Mouse (Mus musculus): ENCODE data around the gene Snx11.

The Snx11 gene

DNA sequence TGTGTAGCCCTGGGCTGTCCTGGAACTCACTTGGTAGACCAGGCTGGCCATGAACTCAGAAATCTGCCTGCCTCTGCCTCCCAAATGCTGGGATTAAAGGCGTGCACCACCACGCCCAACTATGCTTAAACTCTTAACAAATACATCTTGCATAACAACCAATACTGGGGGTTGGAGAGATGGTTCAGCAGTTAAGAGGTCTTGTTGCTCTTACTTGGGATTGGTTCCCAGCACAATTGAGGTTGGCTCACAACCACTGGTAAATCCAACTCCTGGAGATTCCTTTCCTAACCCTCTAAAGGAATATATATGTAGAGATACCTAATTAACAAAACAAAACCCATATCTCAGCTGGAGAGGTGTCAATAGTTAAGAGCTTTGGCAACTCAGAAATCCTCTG, 18.7 kb upstream of the Snx11 start:
- WGBS, result 97% methylated on average over 2 of the region's 2 CpGs

DNA sequence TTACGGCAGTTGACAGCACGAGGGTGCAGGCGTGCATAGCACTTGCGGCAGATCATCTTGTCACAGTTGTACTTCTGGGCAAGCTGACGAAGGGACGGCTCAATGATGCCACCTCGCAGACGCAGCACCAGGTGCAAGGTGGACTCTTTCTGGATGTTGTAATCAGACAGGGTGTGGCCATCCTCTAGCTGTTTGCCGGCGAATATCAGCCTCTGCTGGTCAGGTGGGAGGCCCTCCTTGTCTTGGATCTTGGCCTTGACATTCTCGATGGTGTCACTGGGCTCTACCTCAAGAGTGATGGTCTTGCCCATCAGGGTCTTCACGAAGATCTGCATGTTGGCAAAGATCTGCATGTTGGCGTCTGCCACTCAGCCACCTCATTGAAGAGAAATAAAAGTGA, 18.1 kb upstream of the Snx11 start:
- 97% methylated on average over 13 of the region's 13 CpGs for WGBS

GRCm38 (mm10) chr11:96790681-96791080, 13.3 kb upstream of the Snx11 start:
- 23% methylated on average over 1 of the region's 1 CpGs for WGBS

GRCm38 (mm10) chr11:96789990-96790389, 12.6 kb upstream of the Snx11 start:
- 12% methylated on average over 5 of the region's 5 CpGs for WGBS

DNA sequence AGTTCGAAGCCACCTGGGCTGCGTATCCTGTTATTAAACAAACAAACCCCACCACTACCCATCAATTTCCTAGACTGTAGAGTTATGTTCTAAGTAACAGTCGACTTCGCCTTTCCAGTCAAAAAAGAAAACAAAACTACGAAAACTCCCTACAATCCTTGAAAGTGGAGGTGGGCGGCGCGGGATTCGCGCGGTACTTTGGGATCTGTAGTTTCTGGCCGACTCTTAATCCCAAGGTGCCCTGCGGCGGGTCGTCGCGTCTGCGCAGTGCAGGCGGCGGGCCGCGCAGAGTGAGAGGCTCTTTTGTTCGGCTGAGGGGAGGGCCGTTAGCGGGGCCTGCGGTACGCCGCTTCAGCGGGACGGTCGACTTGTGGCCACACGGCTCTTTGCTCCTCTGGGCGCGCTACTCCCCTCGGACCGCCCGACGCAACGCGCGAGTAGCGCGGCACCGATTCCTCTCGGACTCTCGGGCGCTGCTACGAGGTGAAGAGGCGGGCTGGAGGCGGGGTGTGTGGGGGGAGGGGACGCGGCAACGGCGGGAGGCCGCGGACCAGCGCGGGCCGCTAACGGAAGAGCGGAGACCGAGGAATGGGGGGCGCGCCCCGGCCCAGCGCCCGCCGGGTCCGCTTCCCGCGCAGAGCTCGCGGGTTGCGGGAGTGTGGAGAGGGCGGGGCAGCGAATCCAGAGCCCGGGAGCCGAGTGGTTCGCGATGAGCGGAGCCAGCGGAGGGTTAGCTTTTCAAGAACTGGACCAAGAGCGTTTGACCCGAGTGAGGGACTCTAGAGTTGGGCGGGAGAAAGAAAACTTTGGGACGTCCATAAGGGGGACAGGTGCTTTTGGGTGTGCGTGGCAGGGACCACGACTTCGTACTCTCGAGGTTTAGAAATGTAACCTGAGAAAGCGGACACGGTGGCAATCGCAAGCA, 11.8 kb upstream of the Snx11 start, which contains the start of gene Cbx1:
Cbx1 (plus strand) TSS at position 257 of the 925 bp plus-strand sequence.
- 1% methylated on average over 93 of the region's 93 CpGs for WGBS

DNA sequence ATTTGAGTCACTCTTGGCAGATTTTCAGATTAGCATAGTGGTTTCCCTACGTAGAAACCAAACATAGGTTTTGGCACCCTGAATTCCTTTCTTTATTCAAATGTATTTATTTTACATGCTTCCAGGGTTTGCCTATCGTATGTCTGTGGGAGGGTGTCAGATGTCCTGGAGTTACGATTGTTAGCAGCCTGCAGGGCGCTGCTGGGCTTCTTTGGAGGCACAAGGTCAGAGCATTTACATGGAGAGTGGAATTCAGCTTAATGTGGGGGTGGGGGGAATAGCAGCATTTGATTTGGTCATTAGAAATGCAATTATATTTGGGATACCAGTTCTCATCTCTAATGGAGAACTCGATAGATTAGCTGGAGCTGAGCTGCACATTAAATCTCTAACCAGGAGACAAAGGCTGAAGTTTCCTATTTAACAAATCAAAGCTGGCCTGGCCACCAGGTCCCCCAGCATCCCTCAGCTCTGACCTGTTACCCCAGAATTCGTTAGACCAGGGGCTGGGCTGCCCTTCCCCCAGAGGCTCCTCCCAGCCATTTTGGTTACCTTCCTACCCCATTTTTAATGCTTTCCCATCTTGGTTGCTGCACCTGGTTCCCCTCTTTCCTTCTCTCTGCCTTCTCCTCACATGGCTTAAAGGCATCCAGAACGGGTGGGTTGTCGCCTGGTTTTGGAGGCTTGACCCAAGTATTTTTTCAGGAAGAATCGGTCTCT, 9.5 kb upstream of the Snx11 start:
- 48% methylated on average over 9 of the region's 9 CpGs for WGBS

DNA sequence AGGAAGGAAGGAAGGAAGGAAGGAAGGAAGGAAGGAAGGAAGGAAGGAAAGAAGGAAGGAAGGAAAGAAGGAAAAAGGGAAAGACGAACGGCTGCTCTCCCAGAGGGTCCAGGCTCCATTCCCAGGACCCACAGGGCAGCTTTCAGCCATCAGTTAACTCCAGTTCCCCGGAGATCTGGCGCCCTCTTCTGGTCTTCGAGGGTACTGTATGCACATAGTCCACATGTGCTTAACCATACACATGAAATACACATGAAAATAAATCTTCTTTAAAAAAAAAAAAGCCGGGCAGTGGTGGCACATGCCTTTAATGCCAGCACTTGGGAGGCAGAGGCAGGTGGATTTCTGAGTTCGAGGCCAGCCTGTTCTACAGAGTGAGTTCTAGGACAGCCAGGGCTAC, 7.5 kb upstream of the Snx11 start:
- WGBS, result 13% methylated on average over 7 of the region's 7 CpGs

DNA sequence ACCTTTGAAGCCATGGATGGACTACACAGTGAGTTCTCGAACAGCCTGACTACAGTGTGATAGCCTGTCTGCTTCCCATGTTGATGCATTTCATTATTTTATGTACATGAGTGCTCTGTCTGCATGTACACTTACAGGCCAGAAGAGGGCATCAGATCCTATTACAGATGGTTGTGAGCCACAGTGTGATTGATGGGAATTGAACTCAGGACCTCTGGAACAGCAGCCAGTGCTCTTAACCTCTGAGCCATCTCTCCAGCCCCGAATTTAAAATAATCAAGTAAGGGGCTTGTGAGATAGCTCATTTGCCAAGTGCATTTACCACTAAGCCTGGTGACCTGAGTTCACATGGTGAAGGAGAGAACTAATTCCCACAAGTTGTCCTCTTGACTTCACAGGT, 4.1 kb upstream of the Snx11 start:
- WGBS, result 77% methylated on average over 2 of the region's 2 CpGs

DNA sequence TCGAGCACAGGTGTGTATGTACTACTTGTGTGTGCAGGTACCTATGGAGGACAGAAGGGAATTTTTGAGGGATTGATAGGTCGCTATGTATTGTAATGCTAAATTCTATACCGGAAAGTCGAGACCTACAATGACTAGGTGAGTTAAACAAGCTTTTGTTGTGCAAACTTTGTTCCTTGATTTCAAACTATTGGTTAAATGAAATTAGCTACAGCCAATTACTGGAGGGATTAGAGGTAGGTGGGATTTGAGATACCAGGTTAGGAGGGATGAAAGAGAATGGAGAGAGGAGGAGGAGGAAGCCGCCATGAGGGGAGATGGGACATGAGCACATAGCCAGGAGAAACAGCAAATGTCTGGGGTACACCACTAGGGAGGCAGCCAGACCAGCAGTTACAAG, 2.9 kb upstream of the Snx11 start:
- 79% methylated on average over 5 of the region's 5 CpGs for WGBS

- whole genome bisulfite sequencing, result 63% methylated on average over 10 of the region's 10 CpGs
Observed at GRCm38 (mm10) chr11:96778061-96778627, 785 bp upstream of the Snx11 start.

DNA sequence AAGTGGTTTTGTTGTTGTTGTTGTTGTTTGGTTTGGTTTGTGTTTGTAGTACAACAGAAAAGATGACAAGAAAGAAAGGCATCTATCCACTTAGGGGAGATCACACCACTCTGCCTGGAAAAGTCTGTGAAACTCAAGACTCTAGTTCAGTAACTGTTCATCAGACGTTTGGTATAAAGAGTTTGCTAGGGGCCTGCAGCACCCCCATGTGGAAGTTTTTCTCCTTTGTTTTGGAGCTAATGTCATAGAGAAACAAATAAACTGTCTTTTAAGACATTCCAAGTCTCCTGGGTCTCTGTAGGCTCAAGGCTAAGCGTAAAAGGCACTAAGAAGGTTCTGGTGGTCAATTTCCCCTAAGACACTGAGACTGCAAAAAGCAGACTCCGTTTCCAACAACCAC, 1.3 kb downstream of the Snx11 start:
- WGBS, result 45% methylated on average over 3 of the region's 3 CpGs

- whole genome bisulfite sequencing, result 58% methylated on average over 7 of the region's 7 CpGs
Observed at GRCm38 (mm10) chr11:96775665-96776064, 1.7 kb downstream of the Snx11 start.

GRCm38 (mm10) chr11:96775063-96775462, 2.3 kb downstream of the Snx11 start:
- WGBS, result 68% methylated on average over 8 of the region's 8 CpGs

GRCm38 (mm10) chr11:96774536-96774935, 2.8 kb downstream of the Snx11 start:
- WGBS, result 68% methylated on average over 3 of the region's 3 CpGs

GRCm38 (mm10) chr11:96772413-96772812, 4.9 kb downstream of the Snx11 start:
- 90% methylated on average over 9 of the region's 9 CpGs for WGBS

GRCm38 (mm10) chr11:96771274-96771975, 5.9 kb downstream of the Snx11 start:
- 96% methylated on average over 9 of the region's 9 CpGs for WGBS

- WGBS, result 73% methylated on average over 9 of the region's 9 CpGs
Observed at GRCm38 (mm10) chr11:96768240-96768639, 9.1 kb downstream of the Snx11 start.

GRCm38 (mm10) chr11:96767096-96767495, 10.3 kb downstream of the Snx11 start:
- 33% methylated on average over 7 of the region's 7 CpGs for WGBS

DNA sequence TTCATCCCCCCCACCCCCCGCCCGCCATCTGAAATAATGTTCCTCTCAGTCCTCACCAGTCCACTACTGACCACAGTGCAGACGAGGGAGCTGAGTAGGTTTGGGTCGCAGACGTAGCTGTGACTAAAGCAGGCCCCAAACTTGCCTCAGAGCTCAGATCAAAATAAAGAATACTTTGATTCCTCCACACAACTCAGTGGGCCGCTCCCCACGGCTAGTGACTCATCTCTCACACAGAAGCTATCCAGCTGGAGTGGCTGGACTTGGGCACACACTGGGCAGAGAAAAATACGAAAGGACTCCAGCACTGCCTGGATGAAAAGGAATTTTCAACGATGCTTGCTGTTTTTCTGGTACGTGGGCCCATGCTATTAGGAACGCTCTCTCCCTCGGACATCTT, 10.8 kb downstream of the Snx11 start:
- 55% methylated on average over 12 of the region's 12 CpGs for WGBS

- WGBS, result 65% methylated on average over 7 of the region's 7 CpGs
Observed at GRCm38 (mm10) chr11:96765645-96766044, 11.7 kb downstream of the Snx11 start.

DNA sequence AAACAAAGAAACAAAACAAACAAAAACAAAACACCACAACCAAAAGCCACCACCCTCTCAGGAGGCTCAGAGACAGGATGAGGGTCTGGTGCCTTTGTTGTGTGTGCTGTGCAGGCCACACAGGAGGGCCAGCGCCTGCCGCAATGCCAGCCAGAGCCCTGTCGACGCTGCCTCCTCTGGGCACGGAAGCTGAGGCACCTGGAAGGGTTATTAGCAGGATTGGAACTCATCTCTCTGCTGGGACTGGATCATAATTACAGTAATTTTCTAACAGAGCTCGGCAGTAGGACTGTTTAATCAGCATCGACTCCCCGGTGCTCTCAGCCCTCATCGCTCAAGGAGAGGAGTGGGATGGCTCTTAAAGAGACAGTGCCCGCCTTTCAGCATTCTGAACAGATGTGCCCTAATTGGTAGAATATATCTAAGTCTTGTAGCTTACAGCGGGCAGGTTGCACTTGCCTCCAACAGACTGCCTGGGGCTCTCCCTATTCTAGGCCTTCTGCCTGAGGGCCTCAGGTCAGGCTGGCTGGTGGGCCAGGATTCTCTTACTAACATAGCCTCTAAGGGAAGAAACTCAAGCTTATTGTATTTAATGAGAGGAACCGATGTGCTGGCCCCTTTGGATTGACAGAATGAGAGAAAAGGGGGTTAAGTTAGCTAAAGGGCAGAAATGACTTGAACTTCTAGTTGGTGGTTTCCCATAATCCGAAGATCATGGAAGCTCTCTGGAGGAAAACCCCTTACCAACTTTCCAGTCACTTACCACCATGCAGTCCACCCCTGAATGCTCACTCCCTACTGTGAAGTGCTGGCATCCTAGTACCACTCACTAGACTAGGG, 12.6 kb downstream of the Snx11 start:
- 62% methylated on average over 13 of the region's 13 CpGs for WGBS

Data from cerebral cortex, adult 2 months (tissue).